Mouse (Mus musculus) CH12.LX (cell line): Measurements from ENCODE around the gene Dlk2.

Experiments used
- BHLHE40 ChIP-seq: IDR thresholded peaks from 2 replicates; pipeline ENCODE4 v1.6.1; 2011; ENCODE audit warnings: mild to moderate bottlenecking, low read depth, low read length, improper control_type of control experiment
- CTCF ChIP-seq, 2 experiments: IDR thresholded peaks in 1 of 2; conservative IDR thresholded peaks in 1 of 2; 2 replicates each; pipeline ENCODE4 v1.5.1; 2011 to 2012; ENCODE audit warnings: low read depth in 2 of 2, low read length in 2 of 2, improper control_type of control experiment in 1 of 2, inconsistent platforms in 1 of 2, mild to moderate bottlenecking in 1 of 2, moderate library complexity in 1 of 2
- EP300 ChIP-seq: IDR thresholded peaks from 2 replicates; pipeline ENCODE4 v1.6.1; 2011; ENCODE audit warnings: low read length, improper control_type of control experiment
- MEF2A ChIP-seq: IDR thresholded peaks from 2 replicates; pipeline ENCODE4 v1.6.1; 2014; ENCODE audit warnings: low read depth, mild to moderate bottlenecking, inconsistent platforms, low read length, improper control_type of control experiment, borderline replicate concordance
- PAX5 ChIP-seq: IDR thresholded peaks from 2 replicates; pipeline ENCODE4 v1.6.1; 2012; ENCODE audit warnings: low read length, inconsistent platforms, mixed read lengths
- POLR2A ChIP-seq: IDR thresholded peaks from 2 replicates; pipeline ENCODE4 v1.6.1; 2011; ENCODE audit warnings: low read depth, mild to moderate bottlenecking, improper control_type of control experiment, low read length
- ZKSCAN1 ChIP-seq: IDR thresholded peaks from 2 replicates; pipeline ENCODE4 v1.6.1; 2012; ENCODE audit warnings: low read depth, inconsistent platforms, low read length, improper control_type of control experiment, borderline replicate concordance

GRCm38 (mm10) chr17:46297364-46298219 lies at the start of gene Dlk2:
- TF ChIP-seq POLR2A (no peak), MEF2A (no peak), BHLHE40 (no peak), ZKSCAN1 (no peak), EP300 (no peak), PAX5 (no peak), CTCF (conservative IDR thresholded peaks at IDR 0.05 in 1 of 2, IDR thresholded peaks at IDR 0.05 in 1 of 2; ENCODE audit: low read depth in 2 of 2, low read length in 2 of 2) (no peak)
